Mouse (Mus musculus) embryonic facial prominence, embryonic 14.5 days (tissue): ENCODE results near the gene Phrf1. TPM values are rescaled to one million over a fixed set of nuclear protein-coding genes. Genes with fewer than 3 reads are reported as not detected.
A peak's percentile ranks its signal among the peaks of the same experiment; 100 is the strongest.

Experiments
- ATAC-seq: fragments of 200-750 bp; cut with Nextera tagmentation; 2 replicates; pipeline ENCODE4 v1.8.0; 2017; ENCODE audit warnings: low read depth, moderate number of reproducible peaks, moderate TSS enrichment
- DNase-seq: peaks from one replicate; pipeline ENCODE4 v3.0.0-alpha.2; 2015; ENCODE audit warnings: low spot score
- H3K27ac ChIP-seq: fragments of 300-500 bp; sonication (generic); replicated peaks from 2 replicates; pipeline ENCODE4 v1.5.1; 2014; ENCODE audit warnings: low read depth, mild to moderate bottlenecking, low read length, moderate library complexity
- H3K27me3 ChIP-seq: fragments of 300-500 bp; sonication (generic); replicated peaks from 2 replicates; pipeline ENCODE4 v1.6.1; 2014; ENCODE audit warnings: low read length; ENCODE audit not compliant: control insufficient read depth, insufficient read depth
- H3K36me3 ChIP-seq: fragments of 300-500 bp; sonication (generic); 2 replicates; pipeline ENCODE4 v1.6.1; 2014; ENCODE audit warnings: low read length, mixed read lengths; ENCODE audit not compliant: control insufficient read depth, insufficient read depth
- H3K4me1 ChIP-seq: fragments of 300-500 bp; sonication (generic); 2 replicates; pipeline ENCODE4 v1.6.1; 2014; ENCODE audit warnings: antibody characterized with exemption, low read length; ENCODE audit not compliant: control insufficient read depth, insufficient read depth
- H3K4me2 ChIP-seq: fragments of 300-500 bp; sonication (generic); 2 replicates; pipeline ENCODE4 v1.6.1; 2014; ENCODE audit warnings: low read depth, mild to moderate bottlenecking, low read length, moderate library complexity, mixed read lengths
- H3K4me3 ChIP-seq: fragments of 300-500 bp; sonication (generic); 2 replicates; pipeline ENCODE4 v1.5.1; 2014; ENCODE audit warnings: low read depth, mild to moderate bottlenecking, low read length
- H3K9ac ChIP-seq: fragments of 300-500 bp; sonication (generic); 2 replicates; pipeline ENCODE4 v1.6.1; 2014; ENCODE audit warnings: low read depth, mild to moderate bottlenecking, low read length, moderate library complexity, mixed read lengths
- H3K9me3 ChIP-seq: fragments of 300-500 bp; sonication (generic); 2 replicates; pipeline ENCODE4 v1.6.1; 2016; ENCODE audit warnings: low read length; ENCODE audit not compliant: control insufficient read depth
- WGBS: fragments of 180-500 bp; shearing (Covaris S2); extraction: QIAGEN DNeasy Blood & Tissue Kit; methylation state at CpG from one replicate; pipeline ENCODE4 v1.1.7; 2014; 5-methylcytosine and 5-hydroxymethylcytosine counted together
- polyA plus RNA-seq: library from polyadenylated mRNA; unstranded; fragments of >200 nt; fragmentation: Nextera tagmentation; extraction: Ambion mirVana; gene quantifications from 2 replicates; pipeline ENCODE4 v1.2.1, GENCODE M21; 2014

Gene Phrf1
- polyA plus RNA-seq, 1 experiment from 2014 or later = 59.8 TPM

GRCm38 (mm10) chr7:141265739-141266561 lies 37.4 kb downstream of the Phrf1 start, which contains the start of gene Irf7:
TSS of gene Irf7 (minus strand) at chr7:141266481.
- Histone ChIP-seq H3K4me1 (0 out of 2 replicates have a peak, but pooled peaks cover 7% of the 10 kb centered on the region), H3K9ac (peak within 1 kb of the TSS; percentile 62), H3K36me3 (peaks cover 33% of the 10 kb centered on the region), H3K9me3 (no peaks in the 10 kb centered on the region), H3K27ac (no peak within 1 kb of the TSS), H3K4me3 (peak within 1 kb of the TSS; percentile 44), H3K27me3 (no peaks in the 10 kb centered on the region), H3K4me2 (peak within 1 kb of the TSS; percentile 66)
- peak; percentile 64 for DNase-seq
- 10% methylated on average over 25 of the region's 25 CpGs for WGBS
- peak; percentile 73 for ATAC-seq

GRCm38 (mm10) chr7:141268466-141269272 lies 40.1 kb downstream of the Phrf1 start:
- Histone ChIP-seq H3K27ac (no peak overlapping the region), H3K4me2 (no peak overlapping the region), H3K27me3 (no peaks in the 10 kb centered on the region), H3K9ac (no peak overlapping the region), H3K36me3 (peaks cover 5% of the 10 kb centered on the region; the same call in 1 of the 2 replicates), H3K9me3 (no peaks in the 10 kb centered on the region), H3K4me1 (0 out of 2 replicates have a peak, but pooled peaks cover 7% of the 10 kb centered on the region), H3K4me3 (no peak overlapping the region)
- DNase-seq (no peak), ATAC-seq (no peak)
- WGBS = 77% methylated on average over 23 of the region's 24 CpGs

GRCm38 (mm10) chr7:141269273-141269545 lies 40.6 kb downstream of the Phrf1 start:
- no peak overlapping the region for H3K4me2 ChIP-seq
- H3K36me3 ChIP-seq = peaks cover under 1% of the 10 kb centered on the region; the same call in 1 of the 2 replicates
- DNase-seq (no peak), ATAC-seq (no peak)
- WGBS = 86% methylated on average over 13 of the region's 14 CpGs
- H3K9me3 ChIP-seq = no peaks in the 10 kb centered on the region
- no peak overlapping the region for H3K9ac ChIP-seq
- no peak overlapping the region for H3K27ac ChIP-seq
- no peak overlapping the region for H3K4me3 ChIP-seq
- H3K27me3 ChIP-seq = no peaks in the 10 kb centered on the region
- H3K4me1 ChIP-seq = 0 out of 2 replicates have a peak, but pooled peaks cover 7% of the 10 kb centered on the region

GRCm38 (mm10) chr7:141270631-141271030 lies 42.0 kb downstream of the Phrf1 start:
- 89% methylated on average over 3 of the region's 3 CpGs for WGBS
- ATAC-seq (no peak), DNase-seq (no peak)
- Histone ChIP-seq H3K4me1 (0 out of 2 replicates have a peak, but pooled peaks cover 3% of the 10 kb centered on the region), H3K27ac (no peak overlapping the region), H3K4me2 (no peak overlapping the region), H3K27me3 (no peaks in the 10 kb centered on the region), H3K4me3 (no peak overlapping the region), H3K36me3 (no peaks in the 10 kb centered on the region), H3K9ac (no peak overlapping the region), H3K9me3 (no peaks in the 10 kb centered on the region)

GRCm38 (mm10) chr7:141275356-141275755 lies 46.8 kb downstream of the Phrf1 start:
- Histone ChIP-seq H3K27me3 (peaks cover 9% of the 10 kb centered on the region), H3K4me2 (no peak overlapping the region), H3K9ac (no peak overlapping the region), H3K9me3 (no peaks in the 10 kb centered on the region), H3K27ac (no peak overlapping the region), H3K4me1 (peaks cover 7% of the 10 kb centered on the region; the same call in 1 of the 2 replicates), H3K36me3 (no peaks in the 10 kb centered on the region), H3K4me3 (no peak overlapping the region)
- DNase-seq (no peak), ATAC-seq (no peak)
- WGBS = 68% methylated on average over 9 of the region's 9 CpGs

- no peak within 1 kb of the TSS for H3K4me2 ChIP-seq
- no peaks in the 10 kb centered on the region for H3K9me3 ChIP-seq
- no peaks in the 10 kb centered on the region for H3K36me3 ChIP-seq
- H3K9ac ChIP-seq = no peak within 1 kb of the TSS
- peaks cover 7% of the 10 kb centered on the region; the same call in 1 of the 2 replicates for H3K4me1 ChIP-seq
- H3K27me3 ChIP-seq = peaks cover 9% of the 10 kb centered on the region
- ATAC-seq (no peak), DNase-seq (no peak)
- H3K27ac ChIP-seq = no peak within 1 kb of the TSS
- H3K4me3 ChIP-seq = no peak within 1 kb of the TSS
- WGBS = 60% methylated on average over 11 of the region's 11 CpGs
Observed at GRCm38 (mm10) chr7:141276546-141276945, 48.0 kb downstream of the Phrf1 start, which contains the start of gene Cdhr5. TSS of gene Cdhr5 (minus strand) at chr7:141276786.

- Histone ChIP-seq H3K4me1 (peaks cover 7% of the 10 kb centered on the region; the same call in 1 of the 2 replicates), H3K9ac (no peak overlapping the region; the same call in 1 of the 2 replicates), H3K36me3 (no peaks in the 10 kb centered on the region), H3K4me3 (no peak overlapping the region), H3K9me3 (no peaks in the 10 kb centered on the region), H3K27me3 (peaks cover 9% of the 10 kb centered on the region), H3K4me2 (peak overlapping the region; percentile 99), H3K27ac (no peak overlapping the region)
- DNase-seq (no peak), ATAC-seq (no peak)
- WGBS = 70% methylated on average over 11 of the region's 11 CpGs
Observed at GRCm38 (mm10) chr7:141277701-141278678, 49.4 kb downstream of the Phrf1 start.
